Comparison of ENCODE assay signal across 14 mouse cellular contexts in the genomic region with DNA sequence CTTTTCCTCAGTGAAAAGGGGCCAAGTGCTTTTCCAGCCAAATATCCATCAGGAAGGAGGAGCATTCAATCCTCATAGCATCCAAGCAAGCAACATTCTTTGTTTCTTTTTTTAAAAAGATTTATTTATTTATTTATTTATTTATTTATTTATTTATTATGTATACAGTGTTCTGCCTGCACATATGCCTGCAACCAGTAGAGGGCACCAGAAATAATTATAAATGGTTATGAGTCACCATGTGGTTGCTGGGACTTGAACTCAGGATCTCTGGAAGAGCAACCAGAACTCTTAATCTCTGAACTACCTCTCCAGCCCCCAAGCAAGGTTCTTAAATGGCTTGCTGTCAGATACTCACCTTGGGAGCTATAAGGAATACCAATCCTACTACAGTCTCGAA.
DNase-seq lines count a peak whose midpoint lies in the region; ATAC-seq and TF ChIP-seq lines count a peak whose summit lies in the region.
"Had no signal": no experiment of that assay in that cellular context is flagged by ENCODE, and none has a peak within 500 bp of the region (broad histone marks: within the 10 kb centered on the region; RNA-seq: fewer than 3 reads in every experiment).

No protein-coding gene starts in this region.

- H3K4me2 ChIP-seq in heart, embryonic 11.5 days = no peak overlapping the region
- no peak overlapping the region for H3K4me2 ChIP-seq in lung, postnatal 0 days (replicated peaks; ENCODE audit: low read depth, low read length)
- H3K4me2 ChIP-seq: intestine, embryonic 15.5 days; midbrain, embryonic 12.5 days had no signal

- H3K79me2 ChIP-seq in heart, adult 2 months (replicated peaks; ENCODE audit: control insufficient read depth, insufficient read depth, low read length) = no peaks in the 10 kb centered on the region

- peaks cover 15% of the 10 kb centered on the region for H3K36me3 ChIP-seq in heart, adult 2 months (ENCODE audit: control insufficient read depth, insufficient read depth, low read length)
- H3K36me3 ChIP-seq in heart, embryonic 11.5 days (ENCODE audit: control insufficient read depth, insufficient read depth, low read length) = peaks cover 27% of the 10 kb centered on the region
- peaks cover 16% of the 10 kb centered on the region; the same call in 1 of the 2 replicates for H3K36me3 ChIP-seq in lung, postnatal 0 days (ENCODE audit: insufficient read depth, low read length)
- H3K36me3 ChIP-seq in ES-E14 (ENCODE audit: control insufficient read depth, insufficient read depth, low read length, poor library complexity, severe bottlenecking) = no peaks in the 10 kb centered on the region

- no peak for TF ChIP-seq POLR2A in heart, adult 2 months (IDR thresholded peaks at IDR 0.05; ENCODE audit: insufficient read depth, low read depth, low read length)

- DNase-seq in heart, adult 2 months = no peak
- no peak for DNase-seq in lung, postnatal 0 days (ENCODE audit: low spot score)
- no peak for DNase-seq in lung, postnatal 10 days
- DNase-seq in ES-E14 (ENCODE audit: low read depth, low spot score) = no peak
- DNase-seq in naive thymus-derived CD4-positive, alpha-beta T cell, adult 2 months (ENCODE audit: low read depth) = peak; percentile 10
- DNase-seq in cerebellum, adult 9-10 months = no peak
- DNase-seq: adrenal gland, adult 2 months; gastrocnemius, postnatal 25 days; heart, postnatal 10 days; lung, adult 18-20 months had no signal

- H3K4me1 ChIP-seq in heart, adult 2 months (ENCODE audit: control insufficient read depth, insufficient read depth, low read length) = peaks cover 4% of the 10 kb centered on the region
- H3K4me1 ChIP-seq in heart, embryonic 11.5 days (ENCODE audit: control insufficient read depth, insufficient read depth, low read length) = no peaks in the 10 kb centered on the region
- no peaks in the 10 kb centered on the region for H3K4me1 ChIP-seq in lung, postnatal 0 days (ENCODE audit: insufficient read depth, low read depth, low read length)
- no peaks in the 10 kb centered on the region for H3K4me1 ChIP-seq in ES-E14 (ENCODE audit: control insufficient read depth in 2 of 2, insufficient read depth in 2 of 2, low read length in 2 of 2, poor library complexity in 1 of 2)
- H3K4me1 ChIP-seq: intestine, embryonic 15.5 days; midbrain, embryonic 12.5 days had no signal

- H3K9me3 ChIP-seq in heart, embryonic 11.5 days (replicated peaks; ENCODE audit: control insufficient read depth, low read length) = no peaks in the 10 kb centered on the region
- H3K9me3 ChIP-seq in lung, postnatal 0 days (ENCODE audit: low read length) = no peaks in the 10 kb centered on the region
- no peaks in the 10 kb centered on the region for H3K9me3 ChIP-seq in ES-E14 (ENCODE audit: control insufficient read depth, insufficient read depth, low read depth, low read length)
- H3K9me3 ChIP-seq: intestine, embryonic 15.5 days; midbrain, embryonic 12.5 days had no signal

- no peak overlapping the region for H3K9ac ChIP-seq in heart, adult 2 months (ENCODE audit: low read depth, low read length)
- H3K9ac ChIP-seq in heart, embryonic 11.5 days (ENCODE audit: low read depth, low read length) = no peak overlapping the region
- no peak overlapping the region for H3K9ac ChIP-seq in lung, postnatal 0 days (replicated peaks; ENCODE audit: low read depth)
- no peak overlapping the region for H3K9ac ChIP-seq in ES-E14 (ENCODE audit: insufficient read depth, low read depth, low read length, poor library complexity, severe bottlenecking)
- H3K9ac ChIP-seq: intestine, embryonic 15.5 days; midbrain, embryonic 12.5 days had no signal

- peak; percentile 65 for TF ChIP-seq CTCF in heart, adult 2 months (IDR thresholded peaks at IDR 0.05)
- TF ChIP-seq CTCF in lung, postnatal 0 days (IDR thresholded peaks at IDR 0.05) = peak; percentile 36

- no peak overlapping the region for H3K27ac ChIP-seq in heart, adult 2 months
- no peak overlapping the region for H3K27ac ChIP-seq in heart, embryonic 11.5 days (ENCODE audit: low read depth, low read length)
- H3K27ac ChIP-seq in lung, postnatal 0 days (ENCODE audit: low read length) = no peak overlapping the region
- no peak overlapping the region for H3K27ac ChIP-seq in ES-E14 (ENCODE audit: insufficient read depth, low read depth, low read length, poor library complexity, severe bottlenecking)
- H3K27ac ChIP-seq: intestine, embryonic 15.5 days; midbrain, embryonic 12.5 days had no signal

- WGBS in heart, adult 2 months = 97% methylated on average over 1 of the region's 1 CpGs
- WGBS in heart, embryonic 11.5 days (ENCODE audit: insufficient replicate concordance) = 89% methylated on average over 1 of the region's 1 CpGs
- WGBS in lung, postnatal 0 days = 96% methylated on average over 1 of the region's 1 CpGs

- H3K27me3 ChIP-seq in heart, adult 2 months (ENCODE audit: control insufficient read depth, insufficient read depth, low read length) = no peaks in the 10 kb centered on the region
- H3K27me3 ChIP-seq in heart, embryonic 11.5 days (ENCODE audit: control insufficient read depth, insufficient read depth, low read length) = no peaks in the 10 kb centered on the region
- H3K27me3 ChIP-seq in lung, postnatal 0 days (replicated peaks; ENCODE audit: insufficient read depth, low read length) = no peaks in the 10 kb centered on the region
- H3K27me3 ChIP-seq: intestine, embryonic 15.5 days; midbrain, embryonic 12.5 days had no signal

- TF ChIP-seq EP300 in heart, adult 2 months (IDR thresholded peaks at IDR 0.05; ENCODE audit: insufficient read depth, low read depth, low read length) = no peak
- no peak for TF ChIP-seq EP300 in lung, postnatal 0 days (IDR thresholded peaks at IDR 0.05)

- no peak for ATAC-seq in heart, embryonic 11.5 days (replicated peaks; ENCODE audit: insufficient number of reproducible peaks, low FRiP score, low TSS enrichment)
- no peak for ATAC-seq in lung, postnatal 0 days
- no peak for ATAC-seq in cerebellum, adult (ENCODE audit: insufficient number of reproducible peaks, low FRiP score, low TSS enrichment)
- ATAC-seq: intestine, embryonic 15.5 days had no signal

- no peak overlapping the region for H3K4me3 ChIP-seq in heart, adult 2 months
- H3K4me3 ChIP-seq in heart, embryonic 11.5 days (ENCODE audit: low read depth, low read length) = no peak overlapping the region
- no peak overlapping the region for H3K4me3 ChIP-seq in lung, postnatal 0 days (ENCODE audit: low read depth, low read length)
- no peak overlapping the region for H3K4me3 ChIP-seq in ES-E14 (ENCODE audit: insufficient read depth in 1 of 2, low read depth in 1 of 2, low read length in 2 of 2, poor library complexity in 1 of 2, severe bottlenecking in 1 of 2)
- H3K4me3 ChIP-seq: intestine, embryonic 15.5 days; midbrain, embryonic 12.5 days had no signal

- intact Hi-C loops in heart, adult 2 months (cut with DNase I) = no loop called here

- in situ Hi-C loops in ES-E14 (cut with MboI; ENCODE audit: low sequenced_read_pairs in 2 of 2, unreplicated experiment in 2 of 2) = no loop called here

TF ChIP-seq in ES-E14, 5 proteins besides CTCF, POLR2A, EP300 and RAD21:
- no peak for TF ChIP-seq HCFC1 (IDR thresholded peaks at IDR 0.05; ENCODE audit: borderline replicate concordance, insufficient read depth, low read length)
- TF ChIP-seq ZC3H11A (IDR thresholded peaks at IDR 0.05; ENCODE audit: borderline replicate concordance, low read depth, low read length) = peak; percentile 54; the same call in 1 of the 2 replicates
